Mouse (Mus musculus) mouse embryonic stem cell (cell line): Measurements from ENCODE around the gene Stat3.

Source experiments
- in situ Hi-C, 2 experiments: fragments of 300-500 bp; cut with MboI; formaldehyde crosslinking; loops; 1 replicate in 1 of 2; 3 replicates in 1 of 2; pipeline ENCODE4 v1.14.3; 2019 to 2020; ENCODE audit warnings: low sequenced_read_pairs in 2 of 2, low pct_unique_long_range_greater_than_20kb in 1 of 2, mixed read lengths in 1 of 2; ENCODE audit not compliant: unreplicated experiment in 1 of 2

Stat3 gene

DNA sequence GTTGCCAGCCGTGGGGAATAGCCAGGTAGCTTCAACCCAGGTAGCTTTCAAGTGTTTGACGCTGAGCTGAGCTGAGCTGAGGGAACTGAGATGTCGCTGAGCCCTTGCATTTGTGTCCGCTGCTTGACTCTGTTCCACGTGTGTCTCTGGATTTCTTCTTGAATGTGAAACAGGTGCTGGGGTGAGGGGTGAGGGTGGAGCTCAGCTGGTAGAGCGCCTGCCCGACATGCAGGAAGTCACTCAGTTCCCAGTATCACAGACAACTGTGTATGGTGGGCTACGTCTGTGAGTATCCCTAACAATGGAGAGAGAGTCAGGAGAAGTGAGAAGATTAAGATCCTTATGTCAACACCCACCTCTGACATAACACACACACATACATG lies 68.4 kb downstream of the Stat3 start:
- in situ Hi-C loops: loop anchor here (25.0 kb wide), 1 partner anchor 191 kb away; the partner anchor contains the start of gene Naglu (in 2 of the 2)

DNA sequence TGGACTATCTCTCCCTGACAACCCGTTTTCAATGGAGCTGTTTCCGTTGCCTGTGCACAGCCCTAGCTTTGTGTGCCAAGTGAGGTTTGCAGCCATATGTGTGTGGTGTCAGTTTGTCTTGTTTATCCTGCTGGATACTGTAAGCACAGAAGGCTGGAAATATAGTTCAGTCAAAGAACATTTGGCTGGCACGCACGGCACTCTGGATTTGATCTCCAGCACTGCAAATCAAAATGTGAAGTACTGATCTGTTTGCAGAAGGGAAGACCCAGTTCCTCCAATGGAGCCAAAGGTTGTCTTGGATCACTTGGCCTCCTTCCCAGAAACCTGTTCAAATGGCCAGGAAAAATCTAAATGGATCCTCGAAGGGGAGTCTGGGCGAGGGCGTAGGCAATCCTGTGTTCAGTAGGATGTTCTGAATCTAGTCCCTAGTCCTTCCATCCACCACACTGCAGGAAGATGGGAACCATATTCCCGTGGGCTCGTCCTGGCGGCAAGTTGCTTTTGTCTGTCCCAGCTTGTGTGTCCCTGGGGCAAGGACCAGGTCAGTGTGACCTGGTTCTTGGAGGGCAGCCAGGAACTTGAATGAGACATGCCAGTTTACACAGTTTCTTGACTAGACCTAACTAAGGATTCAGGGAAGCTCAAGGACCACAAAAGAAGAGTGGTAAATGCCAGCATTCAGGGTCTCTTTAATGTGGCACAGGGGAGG lies 68.9 kb downstream of the Stat3 start:
- in situ Hi-C loops: loop anchor here (25.0 kb wide), 1 partner anchor 192 kb away; the partner anchor contains the start of gene Naglu (in 2 of the 2)

DNA sequence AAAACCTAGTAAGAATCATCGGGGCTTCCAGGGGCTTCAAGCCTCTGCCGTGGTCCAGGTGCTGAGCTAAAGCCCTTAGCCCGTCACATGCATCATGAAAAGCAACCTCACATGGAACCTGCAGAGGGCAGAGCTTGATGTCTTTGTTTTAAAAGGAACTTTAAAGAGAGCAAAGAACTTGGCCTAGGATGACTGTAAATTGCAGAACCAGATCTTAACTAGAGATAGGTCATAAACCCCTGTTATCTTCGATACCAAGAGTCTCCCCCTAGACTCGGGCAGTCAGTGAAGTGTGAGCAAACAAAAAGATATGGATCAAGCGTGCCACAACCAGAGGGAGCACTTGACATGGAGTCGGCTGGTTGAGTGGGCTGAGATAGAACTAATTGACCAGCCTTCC lies 73.7 kb downstream of the Stat3 start:
- in situ Hi-C loops: loop anchor here (25.0 kb wide), 1 partner anchor 197 kb away; the partner anchor contains the start of gene Naglu (in 2 of the 2)

DNA sequence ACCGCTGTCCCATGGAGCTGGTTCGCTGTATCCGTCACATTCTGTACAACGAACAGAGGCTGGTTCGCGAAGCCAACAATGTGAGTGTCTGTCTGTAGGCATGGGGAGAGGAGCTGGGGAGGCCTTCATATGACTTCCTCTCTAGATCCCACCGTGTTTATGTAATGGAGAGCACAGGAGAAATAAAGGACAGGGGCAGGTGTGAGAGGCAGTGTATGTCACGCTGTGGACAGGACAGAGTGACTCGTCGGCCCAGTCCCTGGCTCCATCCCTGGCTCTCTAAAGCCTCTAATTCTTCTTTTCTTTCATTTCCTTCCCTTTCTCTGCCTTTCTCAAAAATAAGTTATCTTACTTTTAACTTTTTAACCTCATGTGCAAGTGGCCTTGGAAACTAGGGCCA lies 76.2 kb downstream of the Stat3 start:
- in situ Hi-C loops: loop anchor here (25.0 kb wide), 1 partner anchor 199 kb away; the partner anchor contains the start of gene Naglu (in 2 of the 2)

DNA sequence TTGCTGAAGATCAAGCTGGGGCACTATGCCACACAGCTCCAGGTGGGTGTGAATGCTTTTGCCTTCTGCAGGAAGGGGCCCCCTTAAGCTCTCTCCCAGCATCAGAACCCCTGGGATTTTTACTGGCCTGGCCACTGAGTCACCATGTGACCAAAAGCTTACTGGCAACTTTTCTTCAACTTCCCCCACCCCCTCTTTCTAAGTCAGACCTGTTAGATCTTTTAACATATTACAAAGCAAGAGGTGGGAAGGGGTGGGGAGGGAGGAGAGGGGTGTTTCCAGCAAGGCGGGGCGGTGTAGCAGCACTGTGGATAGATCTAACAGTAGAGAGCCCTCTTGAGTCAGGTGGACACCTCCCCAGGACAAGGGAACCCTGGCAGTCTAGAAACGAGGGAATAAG lies 77.5 kb downstream of the Stat3 start:
- in situ Hi-C loops: loop anchor here (25.0 kb wide), 1 partner anchor 200 kb away; the partner anchor contains the start of gene Naglu (in 2 of the 2)

DNA sequence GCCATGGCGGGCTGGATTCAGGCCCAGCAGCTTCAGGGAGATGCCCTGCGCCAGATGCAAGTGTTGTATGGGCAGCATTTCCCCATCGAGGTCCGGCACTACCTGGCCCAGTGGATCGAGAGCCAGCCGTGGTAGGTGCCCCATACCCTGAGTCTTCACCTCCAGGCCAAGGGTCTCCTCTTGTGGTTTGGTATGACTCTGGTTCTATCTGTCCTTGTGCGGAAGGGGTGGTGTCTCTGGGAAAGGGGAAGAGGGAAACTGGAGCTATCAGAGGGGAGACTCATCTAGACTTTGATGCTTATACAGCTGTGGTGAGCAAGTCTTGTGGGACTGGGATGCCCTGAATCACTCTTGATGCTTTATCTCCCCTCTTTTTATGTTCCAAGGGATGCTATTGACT lies 78.0 kb downstream of the Stat3 start:
- in situ Hi-C loops: loop anchor here (25.0 kb wide), 1 partner anchor 201 kb away; the partner anchor contains the start of gene Naglu (in 2 of the 2)

DNA sequence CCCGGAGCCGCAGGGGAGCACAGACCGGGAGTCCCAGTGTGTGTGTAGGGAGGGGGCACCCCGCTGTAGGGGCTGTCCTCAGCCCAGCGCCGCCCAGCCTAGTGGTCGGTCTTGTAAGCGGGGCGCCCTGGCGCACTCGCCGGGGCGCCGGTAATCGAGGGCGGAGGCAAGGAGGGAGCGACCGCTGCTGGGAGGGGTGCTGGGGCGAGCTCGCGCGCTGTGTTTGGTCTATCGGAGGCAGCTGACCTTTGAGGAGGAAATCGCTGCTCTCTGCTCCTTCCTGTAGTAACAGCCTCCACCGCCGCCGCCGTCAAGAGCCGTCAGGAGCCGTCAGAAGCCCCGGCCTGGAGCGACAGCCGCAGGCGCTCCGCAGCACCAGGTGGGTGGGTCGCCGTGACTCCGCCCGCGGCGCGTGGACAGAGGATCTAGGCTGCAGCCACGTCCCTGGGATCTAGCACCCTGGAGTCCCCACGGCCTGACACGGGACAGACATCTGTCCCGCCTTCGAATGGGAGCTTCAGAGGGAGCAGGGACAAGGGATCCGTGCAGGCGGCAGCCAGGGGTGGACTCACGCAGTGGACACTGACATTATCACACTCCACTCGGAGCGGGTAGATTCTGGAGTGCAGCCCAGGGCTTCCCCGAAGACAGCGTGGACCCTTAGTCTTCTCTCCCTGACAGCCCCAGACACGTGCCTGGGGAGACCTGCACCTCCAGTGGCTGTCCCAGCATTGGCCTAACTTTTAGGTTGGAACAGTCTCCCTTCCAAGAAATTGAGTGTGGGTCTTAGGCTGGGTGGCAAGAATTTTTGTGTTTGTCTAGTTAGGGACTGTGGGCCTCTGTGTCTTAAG lies 78.9 kb downstream of the Stat3 start:
- in situ Hi-C loops: loop anchor here (25.0 kb wide), 1 partner anchor 202 kb away; the partner anchor contains the start of gene Naglu (in 2 of the 2)

DNA sequence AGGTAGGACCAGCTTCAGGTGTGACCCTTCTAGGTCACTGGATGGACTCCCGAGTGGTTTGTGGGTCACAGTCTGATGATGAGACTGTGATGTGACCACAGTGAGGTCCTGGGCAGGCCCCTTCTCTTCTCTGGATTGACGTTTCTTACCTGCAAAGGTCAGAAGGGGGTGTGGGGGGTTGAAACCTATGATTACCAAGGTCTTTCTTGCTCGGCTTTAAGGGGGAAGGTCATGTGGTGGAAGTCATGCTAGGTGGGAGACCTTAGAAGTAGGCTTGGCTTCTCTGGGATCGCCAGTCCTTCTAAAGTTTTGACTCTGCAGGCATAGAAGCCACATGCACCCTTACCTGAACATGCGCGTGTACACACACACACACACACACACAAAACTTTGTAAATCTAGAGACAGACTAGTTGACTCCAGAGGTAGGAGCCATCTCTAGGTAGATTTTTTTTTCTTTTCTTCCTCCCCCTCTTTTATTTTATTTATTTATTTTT lies 79.7 kb downstream of the Stat3 start:
- in situ Hi-C loops: loop anchor here (25.0 kb wide), 1 partner anchor 203 kb away; the partner anchor contains the start of gene Naglu (in 2 of the 2)

DNA sequence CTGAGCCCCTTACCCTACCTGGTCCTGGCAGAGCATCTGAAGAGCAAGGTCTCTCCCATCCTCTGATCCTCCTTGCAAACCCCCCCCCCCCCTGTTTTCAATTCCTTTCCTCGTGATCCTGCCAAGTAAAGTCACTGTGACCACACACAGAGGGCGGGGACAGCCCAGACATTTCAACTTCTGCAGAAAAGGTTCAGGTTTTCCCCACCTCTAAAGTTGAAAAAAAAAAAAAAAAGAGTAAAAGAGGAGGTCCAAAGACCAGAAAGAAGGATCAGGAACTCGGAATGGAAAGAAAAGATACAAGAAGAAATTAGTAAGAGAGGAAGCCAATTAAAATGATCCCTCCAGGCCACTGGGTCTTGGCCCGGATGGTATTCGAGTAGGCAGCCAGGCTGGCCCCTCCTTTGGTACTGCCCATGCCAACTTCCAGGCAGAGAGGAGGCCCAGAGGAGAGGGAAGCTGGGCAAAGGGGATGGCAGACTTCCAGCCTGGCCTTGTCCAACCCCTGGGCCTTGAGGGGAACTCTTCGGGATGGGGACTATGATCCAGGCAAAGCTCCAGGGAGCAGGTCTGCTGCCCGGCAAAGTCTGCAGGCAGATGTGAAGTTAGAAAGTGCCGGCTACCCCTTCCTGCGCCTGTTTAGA lies 80.3 kb downstream of the Stat3 start, which contains the start of gene Stat5a:
Stat5a (plus strand) TSS at position 417 of the 644 bp plus-strand sequence.
- in situ Hi-C loops: loop anchor here (25.0 kb wide), 1 partner anchor 203 kb away; the partner anchor contains the start of gene Naglu (in 2 of the 2)

DNA sequence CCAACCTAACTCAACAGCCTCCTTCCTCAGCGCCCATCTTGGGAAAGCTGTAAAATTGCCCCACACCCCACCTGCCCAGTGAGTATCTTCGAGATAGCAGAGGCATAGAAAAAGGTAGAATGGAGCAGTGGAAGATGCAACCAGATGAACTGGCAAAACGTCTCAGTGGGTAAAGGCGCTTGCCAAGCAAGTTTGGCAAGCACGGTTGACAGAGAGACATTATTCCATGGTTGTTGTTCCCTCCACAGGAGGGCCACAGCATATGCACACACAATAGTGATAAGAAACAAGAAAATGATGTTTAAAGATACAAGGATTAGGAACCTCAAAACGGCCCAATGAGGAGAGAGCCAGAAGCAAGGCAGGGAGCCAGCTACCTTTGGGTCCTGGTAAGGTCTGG lies 81.4 kb downstream of the Stat3 start:
- in situ Hi-C loops: loop anchor here (25.0 kb wide), 1 partner anchor 204 kb away; the partner anchor contains the start of gene Naglu (in 2 of the 2)

DNA sequence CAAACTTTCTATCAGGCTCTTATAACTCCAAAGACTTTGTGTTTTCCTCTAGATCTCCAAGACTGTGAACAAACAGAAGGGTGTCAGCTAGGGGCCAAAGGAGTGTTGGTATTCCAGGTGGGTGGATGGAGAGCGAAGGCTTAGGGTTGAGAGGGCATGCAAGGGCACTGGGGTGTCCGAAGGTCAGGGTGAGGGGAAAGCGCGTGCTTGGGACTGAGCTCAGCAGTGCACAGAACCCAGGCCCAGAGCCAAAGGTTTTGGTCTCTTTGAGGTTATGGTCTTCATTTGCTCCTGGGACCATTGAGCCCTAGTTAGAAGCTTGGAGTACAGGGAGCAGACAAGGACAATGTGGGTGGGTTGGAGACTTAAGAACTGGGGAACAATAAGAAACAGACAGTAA lies 84.2 kb downstream of the Stat3 start:
- in situ Hi-C loops: loop anchor here (25.0 kb wide), 1 partner anchor 207 kb away; the partner anchor contains the start of gene Naglu (in 2 of the 2)

DNA sequence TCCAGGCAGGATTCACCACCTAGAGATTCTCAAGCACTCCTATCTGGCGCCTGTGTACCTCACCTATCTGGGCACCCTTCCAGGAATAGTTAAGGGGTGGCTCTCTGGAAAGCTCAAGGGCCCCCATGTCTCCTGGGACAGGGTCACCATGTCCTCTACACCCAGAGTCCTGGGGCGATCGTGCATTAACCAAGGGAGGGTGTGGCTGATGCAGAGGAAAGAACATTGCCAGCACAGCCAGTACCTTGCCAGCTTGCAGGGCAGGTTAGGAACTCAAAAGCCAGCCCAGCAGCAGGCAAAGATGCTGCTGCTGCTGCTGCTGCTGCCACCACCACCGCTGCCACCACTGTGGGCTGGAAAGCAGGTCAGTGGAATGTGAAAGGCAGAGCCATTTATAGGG lies 85.1 kb downstream of the Stat3 start:
- in situ Hi-C loops: loop anchor here (25.0 kb wide), 1 partner anchor 208 kb away; the partner anchor contains the start of gene Naglu (in 2 of the 2)

DNA sequence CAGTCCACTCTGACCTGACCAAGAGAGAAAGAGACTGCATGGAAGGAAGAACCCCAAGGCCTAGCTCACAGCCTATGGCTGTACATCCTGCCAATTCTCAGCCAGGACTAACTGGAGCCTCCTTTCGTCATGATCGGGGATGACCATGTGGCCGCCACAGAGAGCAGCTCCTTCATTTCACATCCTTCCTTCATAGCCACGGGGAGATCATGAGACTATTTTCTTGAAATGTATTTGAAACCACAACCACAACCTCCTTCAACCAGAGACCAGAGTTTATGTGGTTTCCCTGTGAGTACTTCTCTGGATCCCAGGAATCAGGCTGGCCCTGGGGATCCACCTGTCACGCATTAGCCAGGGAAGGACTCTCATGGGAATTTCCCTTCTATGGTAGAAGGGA lies 86.3 kb downstream of the Stat3 start:
- in situ Hi-C loops: loop anchor here (25.0 kb wide), 1 partner anchor 209 kb away; the partner anchor contains the start of gene Naglu (in 2 of the 2)

DNA sequence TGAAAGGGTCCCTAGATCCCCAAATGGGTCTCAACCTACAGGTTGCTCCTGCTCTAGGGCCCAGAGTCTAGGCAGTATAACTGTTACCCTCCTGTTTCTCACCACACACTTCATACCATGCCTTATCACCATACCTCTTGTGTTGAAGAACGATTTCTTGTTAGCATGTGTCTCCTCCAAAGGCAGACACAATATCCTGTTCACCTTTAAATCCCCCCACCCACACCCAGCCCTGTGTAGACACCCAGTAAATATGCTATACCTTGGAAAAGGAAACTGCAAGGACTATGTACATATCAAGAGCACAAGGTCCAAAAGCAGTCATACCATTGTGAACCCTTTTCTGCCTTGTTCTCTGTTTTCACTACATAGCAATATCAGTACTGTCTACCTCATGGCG lies 87.3 kb downstream of the Stat3 start:
- in situ Hi-C loops: loop anchor here (25.0 kb wide), 1 partner anchor 210 kb away; the partner anchor contains the start of gene Naglu (in 2 of the 2)

DNA sequence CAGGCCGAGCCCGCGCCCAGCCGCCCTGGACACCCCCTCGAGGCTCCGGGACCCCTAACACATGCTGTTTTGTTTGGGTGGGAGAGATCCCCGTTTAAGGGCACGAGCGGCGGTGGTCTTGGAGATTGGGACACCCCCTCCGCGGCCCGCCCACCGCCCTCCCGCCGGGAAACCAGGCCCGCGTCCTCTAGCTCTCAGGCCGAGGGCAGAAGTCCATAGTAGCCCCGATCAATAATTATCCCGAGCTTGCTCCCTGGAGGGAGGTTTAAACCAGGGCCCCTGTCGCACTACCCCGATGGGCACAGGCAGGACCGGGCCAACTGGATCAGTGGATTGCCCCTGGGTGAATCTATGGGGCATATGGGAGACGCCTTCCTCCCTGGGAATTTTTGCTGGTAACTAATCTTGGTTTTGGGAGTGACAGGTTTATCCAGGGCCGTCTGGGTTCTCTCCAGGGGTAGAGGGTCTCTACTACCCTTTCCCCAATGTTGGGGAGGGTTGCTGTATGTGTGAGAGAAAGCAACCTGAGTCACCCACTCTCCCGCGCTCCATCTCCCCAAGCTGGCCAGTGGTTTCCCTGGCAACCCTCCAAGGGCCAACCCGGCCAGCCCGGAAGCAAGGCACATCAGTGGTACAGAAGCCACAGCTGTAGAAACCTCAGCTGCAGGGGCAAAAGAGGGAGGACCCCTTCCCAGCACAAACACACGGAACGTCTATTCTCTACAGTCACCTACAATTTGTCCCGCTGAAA lies 88.4 kb downstream of the Stat3 start:
- in situ Hi-C loops: loop anchor here (25.0 kb wide), 1 partner anchor 211 kb away; the partner anchor contains the start of gene Naglu (in 2 of the 2)

DNA sequence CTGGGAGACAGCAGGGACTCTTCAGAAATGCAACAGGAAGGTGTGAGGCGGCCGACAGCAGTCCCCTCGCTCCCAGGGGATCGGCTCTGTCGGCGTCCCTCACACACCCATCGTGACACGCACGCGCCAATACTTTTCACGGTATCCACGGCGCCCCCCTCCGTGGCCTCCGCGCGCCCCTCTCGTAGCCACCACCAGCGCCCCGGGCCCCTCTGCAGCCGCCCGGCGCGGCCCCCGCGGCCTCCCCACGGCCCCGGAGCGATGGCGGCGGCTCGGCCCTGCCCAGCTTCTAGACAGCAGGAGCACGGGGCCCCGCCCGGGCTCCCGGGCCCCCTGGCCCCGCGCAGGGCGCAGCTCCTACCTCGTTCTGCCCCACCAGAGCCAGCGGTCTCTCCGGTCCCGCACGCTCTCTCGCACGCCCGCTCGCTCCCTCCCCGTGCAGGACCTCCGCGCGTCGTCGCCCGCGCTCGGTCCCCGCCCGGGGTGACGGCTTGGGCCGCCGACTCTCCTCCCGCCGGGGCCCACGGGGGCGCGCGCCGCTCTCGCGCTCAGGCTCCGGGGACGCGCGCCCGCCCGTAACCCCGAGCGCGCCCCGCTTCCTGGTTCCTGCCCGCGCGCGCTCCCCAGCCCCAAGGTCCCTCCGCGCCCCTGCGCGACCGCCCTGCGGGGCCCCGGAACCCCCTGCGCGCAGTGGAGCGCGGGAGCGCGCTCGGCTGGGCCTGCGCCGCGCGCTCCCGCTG lies 89.1 kb downstream of the Stat3 start, which contains the start of gene Stat5b:
Stat5b (minus strand) TSS at position 687 of the 740 bp plus-strand sequence.
- in situ Hi-C loops: loop anchor here (25.0 kb wide), 1 partner anchor 212 kb away; the partner anchor contains the start of gene Naglu (in 2 of the 2)
